Mouse (Mus musculus) B cell, adult 2 months (primary cell): ENCODE data around the gene Nms.

ENCODE experiments used
- DNase-seq, 2 experiments: peaks; one replicate each; pipeline ENCODE4 v3.0.0; 2022

Nms gene

DNA sequence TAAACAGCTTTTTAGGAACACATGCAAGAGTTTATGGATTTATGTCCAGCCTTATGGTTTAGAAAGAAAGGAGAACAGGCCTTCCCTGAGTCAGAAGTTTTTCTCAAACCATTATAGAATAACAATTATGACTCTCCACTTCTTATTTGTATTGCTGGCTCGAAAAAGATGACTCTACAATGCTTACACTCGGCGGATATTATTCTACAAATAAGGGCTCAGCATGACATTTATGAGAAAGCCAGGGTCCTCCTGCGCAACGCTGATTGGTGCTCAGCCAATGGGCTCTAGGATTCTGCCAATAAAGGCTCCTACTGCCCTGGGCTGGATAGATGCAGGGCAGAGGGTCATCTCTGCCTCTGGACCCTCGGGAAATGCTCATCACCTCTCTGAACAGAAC is at the start of gene Nms:
Nms (plus strand) TSS at position 301 of the 400 bp plus-strand sequence.
- DNase-seq: no peak

DNA sequence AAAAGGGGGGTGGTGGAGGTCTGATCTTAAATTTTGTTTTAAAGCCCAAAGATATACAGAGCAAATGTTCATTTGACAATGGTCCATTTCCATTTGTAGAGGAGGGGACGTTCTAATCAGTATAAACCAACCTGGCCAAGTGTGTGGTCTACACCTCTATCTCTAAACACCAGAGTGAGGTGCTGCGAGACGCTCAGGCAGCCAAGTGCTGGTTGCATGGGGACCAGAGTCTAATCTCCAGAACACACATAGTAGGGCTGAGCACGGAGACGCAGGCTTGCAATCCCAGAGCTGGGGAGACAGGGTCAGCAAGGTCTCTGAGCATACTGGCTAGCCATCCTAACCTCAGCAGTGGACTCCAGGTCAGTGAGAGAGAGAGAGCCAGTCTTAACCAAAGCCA is 47.5 kb upstream of the Nms start:
- DNase-seq: no peak

DNA sequence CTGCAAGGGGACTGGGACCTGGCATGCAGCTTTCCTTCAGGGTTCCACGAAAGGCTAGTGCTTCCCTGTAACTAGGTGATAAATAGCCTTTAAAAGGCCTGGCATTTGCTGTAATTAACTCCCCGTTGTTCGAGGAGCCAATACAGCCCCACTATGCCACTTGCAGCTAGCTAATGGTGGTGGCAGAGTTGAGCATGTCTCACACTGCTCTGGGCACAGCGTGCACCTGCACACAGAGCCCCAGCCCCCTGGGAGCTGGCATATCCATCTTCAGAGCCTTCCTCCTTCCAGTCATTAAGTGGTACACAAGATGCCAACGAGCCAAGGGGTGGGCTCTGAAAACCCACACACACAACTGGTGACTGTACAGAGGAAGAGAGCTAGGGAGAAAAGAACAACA is 45.9 kb upstream of the Nms start:
- DNase-seq: no peak

DNA sequence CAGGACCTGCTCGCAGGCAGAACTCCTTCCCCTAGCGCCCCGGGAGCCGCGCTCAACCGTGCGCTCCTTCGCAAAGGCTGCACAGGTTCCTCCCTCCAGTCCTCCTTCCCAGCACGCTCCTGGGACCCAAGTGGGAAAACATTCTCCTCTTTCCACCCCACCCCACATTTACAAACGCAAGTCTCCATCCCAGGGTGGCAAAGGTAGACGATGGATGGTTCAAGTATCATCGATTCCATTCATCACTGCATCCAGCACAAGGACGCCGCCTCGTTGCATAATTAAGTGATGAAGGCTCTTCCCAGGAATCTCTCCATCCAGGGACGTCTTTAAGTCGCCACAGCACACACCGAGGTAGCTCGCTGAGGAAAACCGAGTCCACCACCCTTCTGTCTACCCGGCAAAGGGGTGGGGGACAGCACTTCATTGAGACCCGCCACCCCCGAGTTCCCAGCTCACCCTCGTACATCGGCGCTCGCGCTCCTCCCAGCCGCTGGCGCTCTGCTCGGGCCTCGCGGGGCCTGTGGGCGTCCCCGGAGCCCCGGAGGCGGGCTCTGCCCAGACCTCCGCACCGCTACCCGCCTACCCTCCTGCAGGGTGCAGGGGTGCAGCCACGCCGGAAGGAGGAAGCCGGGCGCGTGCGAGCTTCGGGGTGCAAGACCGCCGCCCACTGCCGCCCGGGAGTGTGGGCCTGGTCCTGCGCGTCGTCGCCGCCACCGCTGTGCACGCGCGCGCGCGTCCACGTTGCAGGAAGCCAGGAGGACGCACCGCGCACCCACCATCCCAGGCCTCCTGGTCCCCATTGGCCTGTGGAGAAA is 41.3 kb upstream of the Nms start, which contains the start of gene Chst10:
Chst10 (minus strand) TSS at position 731 of the 818 bp plus-strand sequence.
- peak; percentile 83 to 85 for DNase-seq

DNA sequence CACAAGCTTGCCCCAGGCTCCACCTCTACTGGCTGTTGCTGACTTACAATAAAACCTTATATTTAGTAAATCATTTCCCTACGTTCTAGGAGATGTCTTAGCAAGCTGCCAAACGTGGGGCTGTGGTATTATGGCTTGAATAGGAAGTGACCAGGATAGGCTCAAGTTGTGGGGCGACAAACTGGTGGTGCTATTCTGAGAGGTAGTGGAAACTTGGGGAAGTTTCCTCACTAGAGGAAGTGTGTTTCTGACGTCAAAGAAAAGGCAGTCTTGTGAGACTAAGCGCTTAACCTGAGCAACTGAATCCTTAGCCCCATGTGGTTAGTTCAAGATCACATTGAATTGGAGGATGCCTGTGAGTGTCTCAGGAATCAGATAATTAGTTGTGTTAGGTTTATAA is 36.4 kb upstream of the Nms start:
- peak; percentile 71 to 74 for DNase-seq

DNA sequence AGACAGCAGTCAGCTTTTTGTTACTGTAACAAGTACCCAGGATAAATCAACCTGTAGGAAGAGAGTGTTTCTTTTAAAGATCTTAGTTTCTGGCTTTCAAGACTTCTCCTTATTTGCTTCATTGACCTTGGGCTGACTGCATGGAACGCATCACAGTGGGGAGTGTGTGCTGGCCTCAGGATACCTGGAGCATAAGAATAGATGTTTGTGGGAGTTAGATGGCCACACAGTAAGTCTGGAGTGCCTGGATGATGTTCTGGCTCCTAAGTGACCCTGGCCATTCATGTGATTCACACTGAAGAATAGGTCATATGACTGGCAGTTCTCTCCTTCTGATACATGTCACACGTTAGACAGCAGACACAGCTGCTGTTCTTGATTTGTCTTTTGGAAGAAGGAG is 35.0 kb upstream of the Nms start:
- peak; percentile 9 to 20 for DNase-seq

DNA sequence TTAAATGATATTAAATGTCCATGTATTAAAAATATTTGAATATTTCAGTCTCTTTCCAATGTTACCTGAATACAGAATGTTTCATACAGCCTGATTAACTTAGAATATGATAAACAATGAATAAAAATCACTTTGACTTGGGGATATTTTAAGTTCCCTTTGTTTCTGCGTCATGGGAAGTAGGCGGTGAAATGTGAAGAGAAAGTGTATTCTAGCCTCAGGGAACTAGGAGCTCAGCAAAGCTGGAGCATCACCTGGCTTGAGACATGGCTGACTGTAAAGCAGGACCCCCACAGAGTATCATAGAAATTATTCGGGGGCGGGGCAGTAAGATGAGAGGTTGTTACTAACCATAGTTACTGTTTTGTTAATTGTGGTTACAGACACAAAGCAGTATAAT is 10.0 kb upstream of the Nms start:
- DNase-seq: peak; percentile 10 to 15

DNA sequence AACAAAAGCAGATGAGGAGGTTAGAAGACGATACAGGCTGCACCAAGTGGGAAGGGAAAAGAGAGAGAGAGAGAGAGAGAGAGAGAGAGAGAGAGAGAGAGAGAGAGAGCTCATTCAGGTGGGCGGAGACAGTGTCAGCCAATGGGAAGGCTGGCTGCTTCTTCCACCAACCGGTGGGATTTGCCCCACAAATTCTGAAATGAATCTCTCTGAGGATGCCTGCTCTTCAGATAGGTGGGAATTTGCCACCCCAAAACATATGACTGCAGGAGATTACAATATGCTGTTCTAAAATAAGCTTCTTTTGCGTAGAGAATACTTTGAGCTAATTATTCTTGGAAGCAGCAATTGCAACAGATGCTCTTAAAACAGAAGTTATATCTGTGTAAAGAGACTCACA is 9.5 kb upstream of the Nms start:
- DNase-seq: no peak

DNA sequence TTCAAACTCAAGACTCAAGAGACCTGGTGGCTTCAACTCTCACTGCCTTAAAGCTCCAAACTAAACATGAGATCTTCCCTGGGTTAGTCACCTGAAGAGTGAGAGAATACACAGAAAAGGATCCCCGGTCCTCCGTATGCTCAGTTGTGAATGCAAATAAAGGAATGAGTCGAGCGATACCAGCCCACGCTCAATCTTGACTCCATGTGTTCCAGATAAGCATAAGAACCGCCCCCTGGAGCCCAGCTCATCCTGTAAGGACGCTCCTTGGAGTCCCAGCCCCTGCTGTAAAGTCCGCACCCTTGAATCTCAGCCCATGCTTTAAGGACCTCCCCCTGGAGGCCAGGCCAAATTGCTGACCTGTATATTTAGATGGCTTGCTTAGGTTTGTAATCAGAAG is 8.2 kb upstream of the Nms start:
- DNase-seq: no peak

DNA sequence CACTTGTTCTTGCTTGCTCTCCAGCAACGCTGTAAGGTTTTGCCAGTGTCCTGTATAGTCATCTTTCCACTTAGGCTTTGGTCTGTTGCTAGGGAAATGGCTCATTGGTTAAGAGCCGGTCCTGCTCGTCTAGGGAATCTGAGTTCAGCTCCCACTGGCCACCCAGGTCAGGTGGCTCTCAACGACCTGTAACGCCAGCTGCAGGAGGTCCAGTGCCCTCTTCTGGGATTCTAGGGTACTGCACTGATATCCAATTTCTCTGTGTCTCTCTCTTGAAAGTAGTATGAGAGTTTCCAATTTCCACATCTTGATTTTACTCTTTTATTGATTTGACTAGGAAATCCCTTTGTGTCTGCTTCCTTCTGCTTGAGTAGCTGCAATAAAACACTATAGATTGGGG is 4.3 kb upstream of the Nms start:
- DNase-seq: peak; percentile 66 to 69

DNA sequence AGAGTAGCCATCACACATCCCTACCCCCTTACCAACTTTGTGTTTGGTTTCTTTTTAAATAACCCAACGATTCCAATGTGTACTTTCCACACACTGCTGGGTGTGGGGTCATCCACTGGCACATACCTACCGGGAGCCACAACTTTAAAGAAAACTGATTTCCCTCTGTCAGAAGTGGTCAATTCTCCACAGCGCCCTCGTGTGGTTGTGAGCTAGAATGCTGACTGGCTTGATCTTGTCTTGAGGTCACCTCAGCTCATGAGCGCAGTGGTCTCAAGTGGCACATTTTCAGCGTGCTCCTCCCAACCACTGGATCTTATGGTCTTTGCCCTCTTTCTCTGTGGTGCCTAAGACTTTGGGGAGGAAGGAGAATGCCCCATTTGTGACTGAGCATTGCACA is 2.2 kb upstream of the Nms start:
- DNase-seq: peak; percentile 58 to 61

DNA sequence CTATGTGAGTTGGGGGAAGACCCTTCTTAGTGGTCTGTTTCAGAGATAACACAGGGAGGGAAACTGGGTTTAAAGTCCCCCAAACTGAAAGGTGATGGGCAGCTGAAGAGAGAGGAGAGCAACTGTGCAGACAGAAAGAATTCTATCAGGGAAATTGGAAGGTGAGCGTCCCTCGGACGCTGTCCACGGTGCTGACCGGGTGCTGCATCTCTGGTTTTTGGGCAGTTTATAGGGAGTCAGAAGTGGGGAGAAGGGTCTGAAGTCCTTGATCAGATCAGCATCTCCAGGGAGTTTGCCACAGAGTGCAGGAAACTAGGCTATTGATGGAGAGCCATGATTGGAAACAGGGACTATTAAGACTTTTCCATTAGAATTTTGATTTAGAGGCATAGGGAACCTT is 659 bp downstream of the Nms start:
- DNase-seq: peak; percentile 19 to 25

DNA sequence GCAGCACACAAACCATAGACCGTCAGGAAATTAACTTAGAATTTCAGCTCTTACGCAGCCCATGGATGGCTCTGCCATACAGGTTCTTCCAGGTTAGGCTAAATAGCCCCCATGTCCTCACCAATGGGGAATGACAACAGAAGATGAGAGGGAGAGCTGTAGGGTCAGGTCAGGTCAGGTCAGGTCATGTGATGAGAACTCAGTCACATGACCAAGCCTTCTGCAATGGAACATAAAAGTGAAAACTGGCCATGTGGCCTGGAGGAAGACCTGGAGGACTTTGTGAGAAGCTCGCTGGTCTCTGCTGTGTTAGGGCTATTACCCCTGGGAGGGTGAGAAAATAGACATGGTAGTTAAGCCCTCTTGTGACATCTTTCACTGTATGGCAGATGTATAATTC is 17.5 kb downstream of the Nms start:
- DNase-seq: no peak

DNA sequence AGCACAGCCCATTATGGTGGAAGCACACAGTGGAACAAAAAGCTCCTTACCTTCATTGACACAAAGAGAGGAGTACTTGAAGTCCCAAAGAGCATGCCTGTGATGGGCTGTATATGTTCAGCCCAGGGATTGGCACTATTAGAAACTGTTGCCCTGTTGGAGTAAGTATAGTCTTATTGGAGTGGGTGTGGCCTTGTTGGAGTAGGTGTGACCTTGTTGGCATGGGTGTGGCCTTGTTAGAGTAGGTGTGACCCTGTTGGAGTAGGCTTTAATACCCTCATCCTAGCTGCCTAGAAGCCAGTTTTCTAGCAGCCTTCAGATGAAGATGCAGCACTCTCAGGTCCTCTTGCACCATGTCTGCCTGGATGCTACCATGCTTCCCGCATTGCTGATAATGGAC is 30.2 kb downstream of the Nms start:
- DNase-seq: no peak

DNA sequence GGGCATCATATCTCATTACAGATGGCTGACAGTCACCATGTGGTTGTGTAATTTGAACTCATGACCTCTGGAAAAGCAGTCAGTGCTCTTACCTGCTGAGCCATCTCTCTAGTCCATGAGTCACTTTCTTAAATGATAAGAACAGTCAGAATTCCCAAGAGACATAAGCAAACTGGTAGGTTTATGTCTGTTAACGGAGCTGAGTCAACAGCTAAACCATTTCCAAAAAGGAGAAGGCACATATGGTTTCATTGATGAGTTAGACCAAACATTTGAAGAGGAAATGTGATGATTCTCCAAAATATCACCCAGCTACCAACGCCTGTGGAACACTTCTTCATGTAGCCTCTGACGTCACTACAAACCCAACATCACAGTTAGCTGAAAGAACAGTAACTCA is 32.8 kb downstream of the Nms start:
- DNase-seq: no peak

DNA sequence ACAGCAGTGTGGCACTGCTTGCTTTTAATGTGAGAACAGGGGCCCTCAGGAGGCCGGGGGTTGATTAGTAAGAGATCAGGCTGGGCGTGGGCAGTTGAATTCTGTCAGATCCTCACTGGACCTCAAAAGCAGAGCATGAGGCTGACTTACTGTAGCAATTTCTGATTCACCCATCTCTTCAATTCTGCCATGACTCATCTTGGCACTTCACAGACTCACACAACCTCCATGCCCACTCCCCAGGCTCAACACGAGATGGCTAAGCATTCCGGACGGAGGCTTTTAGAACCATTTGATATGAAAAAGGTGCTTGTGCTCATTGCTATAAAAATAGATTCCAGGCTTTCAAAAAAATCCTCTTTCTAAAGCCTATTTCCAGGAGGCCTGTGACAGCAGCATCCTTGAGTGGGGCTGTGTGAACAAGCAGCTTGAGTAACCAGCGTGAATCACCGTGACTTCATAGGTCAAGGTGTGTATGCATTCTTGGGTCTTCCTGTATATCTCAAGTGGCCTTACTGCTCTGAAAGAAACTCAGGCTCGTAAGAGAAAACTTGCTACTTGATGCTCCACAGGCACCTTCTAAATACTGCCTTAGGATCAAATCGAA is 34.1 kb downstream of the Nms start:
- no peak for DNase-seq

DNA sequence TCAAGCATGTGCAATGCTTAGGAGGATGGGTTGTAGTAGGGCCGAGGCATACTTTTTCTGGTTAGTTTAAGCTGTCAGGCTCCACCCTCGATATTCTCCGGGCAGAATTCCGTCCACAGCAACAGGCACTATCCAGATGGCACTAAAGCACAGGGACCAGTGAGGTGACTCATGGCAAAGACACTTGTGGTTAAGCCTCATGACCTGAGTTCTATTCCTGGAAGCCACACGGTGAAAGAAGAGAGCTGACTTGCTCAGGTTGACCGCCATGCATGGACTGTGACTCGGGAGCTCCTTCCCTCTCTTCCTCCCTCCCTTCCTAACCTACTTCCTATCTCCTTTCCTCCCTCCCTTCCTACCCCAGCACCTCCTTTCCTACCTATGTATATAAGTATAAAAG is 41.0 kb downstream of the Nms start:
- DNase-seq: no peak

DNA sequence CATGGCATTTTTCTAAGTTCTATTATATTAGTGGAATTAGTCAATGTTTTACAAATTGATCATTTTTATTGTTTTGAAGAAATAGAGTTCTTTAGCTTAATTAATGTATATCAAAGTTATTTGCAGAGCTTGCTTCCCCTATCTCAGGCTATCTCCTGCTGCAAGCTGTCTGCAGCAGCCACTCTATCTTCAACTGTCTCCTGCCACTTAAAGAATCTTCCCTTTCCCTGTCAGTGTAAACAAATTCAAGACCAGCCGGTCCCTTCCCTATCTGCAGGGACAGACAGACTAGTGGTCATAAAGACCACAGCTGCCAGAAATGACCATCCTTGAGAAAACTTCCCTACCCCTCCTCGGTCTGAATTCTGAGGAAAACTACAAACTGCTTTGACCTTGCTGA is 44.9 kb downstream of the Nms start:
- DNase-seq: no peak

DNA sequence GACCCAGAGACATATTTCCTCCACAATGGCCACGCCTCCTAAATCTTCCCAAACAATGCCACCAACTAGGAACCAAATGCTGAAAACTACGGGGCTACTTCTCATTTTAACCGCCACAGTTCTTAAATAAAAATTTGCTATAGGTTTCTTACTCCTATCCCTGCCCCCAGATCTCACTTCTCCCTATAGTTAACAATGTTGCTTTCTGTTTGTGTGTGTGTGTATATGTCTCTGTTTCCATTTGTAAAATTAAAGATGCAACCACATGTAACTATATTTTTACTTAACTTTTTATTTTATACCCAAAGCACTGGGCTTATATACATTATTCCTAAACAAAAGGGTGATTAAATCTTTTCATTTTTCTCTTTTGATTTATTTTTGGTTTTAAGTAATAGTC is 46.4 kb downstream of the Nms start, which contains the start of gene Pdcl3:
Pdcl3 (plus strand) TSS at position 301 of the 400 bp plus-strand sequence.
- DNase-seq: no peak

DNA sequence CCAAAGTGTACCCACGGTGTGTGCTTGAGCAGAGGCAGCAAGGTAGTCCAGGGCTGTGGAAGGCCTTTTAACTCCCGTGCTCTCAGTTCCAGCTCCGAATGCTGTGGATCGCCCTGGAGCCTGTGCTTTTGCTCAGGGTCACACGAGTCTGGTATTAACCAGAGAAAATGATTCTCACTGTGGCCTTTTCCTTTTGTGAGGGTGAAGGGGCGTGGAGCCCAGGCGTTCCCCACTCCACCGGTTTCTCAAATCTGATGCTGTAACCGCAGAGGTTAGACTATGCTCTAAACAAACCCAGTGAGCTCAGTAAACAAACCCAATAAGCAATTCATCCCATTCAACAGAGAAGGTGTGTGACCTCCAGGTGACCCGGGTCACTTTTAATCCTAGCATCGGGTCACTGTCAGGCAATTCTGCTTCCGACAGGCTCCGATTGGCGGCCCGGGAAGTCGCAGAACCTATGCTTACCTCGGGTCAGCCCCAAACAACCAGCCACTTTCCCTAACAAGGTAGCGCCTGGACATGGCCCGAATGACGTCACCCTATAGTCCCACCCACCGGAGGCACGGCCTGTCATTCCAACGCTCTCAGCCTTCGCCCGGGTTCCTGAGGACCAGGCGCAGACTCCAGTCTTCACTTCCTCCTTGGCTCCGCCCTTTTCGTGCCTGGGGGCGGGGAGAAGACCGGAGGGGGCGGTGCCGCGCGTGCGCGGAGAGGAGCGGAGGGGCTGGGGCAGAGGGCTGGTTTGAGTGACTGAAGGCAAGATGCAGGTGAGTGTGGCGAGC is 48.3 kb downstream of the Nms start:
- DNase-seq: peak; percentile 96 to 97

DNA sequence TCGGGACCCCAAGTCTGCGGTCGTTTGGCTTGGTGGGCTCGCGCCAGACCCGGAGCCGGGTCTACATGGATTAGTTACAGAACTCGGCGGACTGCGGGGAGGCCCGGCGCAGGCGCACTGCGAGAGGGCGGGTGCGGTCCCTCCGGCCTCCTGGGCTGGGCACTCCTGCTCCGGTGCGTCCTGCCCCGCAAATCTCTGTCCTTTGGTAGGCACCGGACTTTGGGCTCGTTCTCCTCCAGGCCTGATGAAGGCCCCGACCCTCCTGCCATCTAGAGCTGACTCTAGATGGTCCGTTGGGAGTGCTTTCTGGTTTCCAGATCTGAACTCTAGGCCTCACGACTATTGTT is 48.9 kb downstream of the Nms start:
- DNase-seq: no peak

DNA sequence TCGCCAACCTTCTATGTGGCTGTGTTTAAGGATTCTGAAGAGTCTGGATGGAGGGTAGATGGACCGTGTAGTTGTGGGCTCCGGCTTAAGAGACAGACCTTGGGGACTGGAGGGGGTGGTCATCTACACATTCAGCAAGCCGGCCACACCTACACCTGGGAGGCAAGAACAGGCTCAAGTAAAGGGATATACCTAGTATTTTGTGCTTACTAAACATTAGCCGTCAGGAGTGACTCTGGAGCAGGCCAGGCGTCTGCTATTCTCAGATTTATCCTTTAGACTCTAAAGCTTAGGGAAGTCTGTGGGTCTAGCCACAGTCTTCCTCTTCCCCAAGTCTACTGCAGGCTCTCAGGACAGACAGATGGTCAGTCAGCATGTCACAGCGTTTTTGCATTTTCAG is 49.4 kb downstream of the Nms start:
- DNase-seq: no peak

DNA sequence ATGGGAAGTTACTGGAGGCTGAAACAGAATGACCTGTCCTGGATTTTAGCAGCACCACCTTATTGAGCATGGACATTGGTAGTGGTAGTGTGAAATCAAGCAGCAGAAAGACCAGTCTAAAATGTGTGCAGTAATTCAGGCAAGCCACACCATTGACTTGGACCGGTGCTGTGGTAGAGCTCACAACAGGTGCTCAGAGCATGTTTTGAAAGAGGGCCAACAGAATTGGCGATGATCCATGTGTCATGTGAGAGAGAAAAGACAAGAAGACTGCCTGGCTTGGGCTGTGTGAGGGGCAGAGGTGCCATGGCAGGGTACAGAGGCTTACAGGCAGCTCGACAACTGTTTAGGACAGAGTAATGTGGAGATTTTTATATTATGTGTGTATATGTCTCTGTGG is 53.4 kb downstream of the Nms start:
- no peak for DNase-seq
